Mouse (Mus musculus) heart, embryonic 11.5 days (tissue): ENCODE measurements around the gene Slamf9. TPM values are rescaled to one million over a fixed set of nuclear protein-coding genes. Genes with fewer than 3 reads are reported as not detected.
A peak's percentile ranks its signal among the peaks of the same experiment; 100 is the strongest.

ENCODE experiments used
- ATAC-seq: fragments of 200-750 bp; cut with Nextera tagmentation; replicated peaks from 2 replicates; pipeline ENCODE4 v1.8.0; 2017; ENCODE audit warnings: moderate library complexity; ENCODE audit not compliant: insufficient number of reproducible peaks, low FRiP score, low TSS enrichment
- H3K27ac ChIP-seq: fragments of 300-500 bp; sonication (generic); 2 replicates; pipeline ENCODE4 v1.5.1; 2014; ENCODE audit warnings: mild to moderate bottlenecking, low read depth, low read length
- H3K27me3 ChIP-seq: fragments of 300-500 bp; sonication (generic); 2 replicates; pipeline ENCODE4 v1.6.1; 2014; ENCODE audit warnings: mild to moderate bottlenecking, low read length, mixed read lengths; ENCODE audit not compliant: control insufficient read depth, insufficient read depth
- H3K36me3 ChIP-seq: fragments of 300-500 bp; sonication (generic); 2 replicates; pipeline ENCODE4 v1.6.1; 2014; ENCODE audit warnings: mild to moderate bottlenecking, low read length, moderate library complexity, mixed read lengths; ENCODE audit not compliant: control insufficient read depth, insufficient read depth
- H3K4me1 ChIP-seq: fragments of 300-500 bp; sonication (generic); 2 replicates; pipeline ENCODE4 v1.6.1; 2014; ENCODE audit warnings: low read length; ENCODE audit not compliant: control insufficient read depth, insufficient read depth
- H3K4me2 ChIP-seq: fragments of 300-500 bp; sonication (generic); 2 replicates; pipeline ENCODE4 v1.6.1; 2014; ENCODE audit warnings: mild to moderate bottlenecking, moderate library complexity
- H3K4me3 ChIP-seq: fragments of 300-500 bp; sonication (generic); 2 replicates; pipeline ENCODE4 v1.5.1; 2014; ENCODE audit warnings: low read depth, low read length
- H3K9ac ChIP-seq: fragments of 300-500 bp; sonication (generic); 2 replicates; pipeline ENCODE4 v1.6.1; 2014; ENCODE audit warnings: mild to moderate bottlenecking, low read depth, low read length, moderate library complexity
- H3K9me3 ChIP-seq: fragments of 300-500 bp; sonication (generic); replicated peaks from 2 replicates; pipeline ENCODE4 v1.6.1; 2016; ENCODE audit warnings: low read length; ENCODE audit not compliant: control insufficient read depth
- WGBS: fragments of 180-500 bp; shearing (Covaris S2); extraction: QIAGEN DNeasy Blood & Tissue Kit; methylation state at CpG from one replicate; pipeline ENCODE4 v1.1.7; 2014; ENCODE audit not compliant: insufficient replicate concordance; 5-methylcytosine and 5-hydroxymethylcytosine counted together
- polyA plus RNA-seq: library from polyadenylated mRNA; unstranded; fragments of >200 nt; fragmentation: Nextera tagmentation; extraction: Ambion mirVana; gene quantifications from 2 replicates; pipeline ENCODE4 v1.2.1, GENCODE M21; 2014

The Slamf9 gene
- polyA plus RNA-seq, 1 experiment from 2014 or later = 1.2 TPM

- 31% methylated on average over 4 of the region's 4 CpGs for WGBS
Observed at GRCm38 (mm10) chr1:172455416-172455815, 19.7 kb upstream of the Slamf9 start.

GRCm38 (mm10) chr1:172456001-172456677 is 19.0 kb upstream of the Slamf9 start:
- 50% methylated on average over 7 of the region's 7 CpGs for WGBS
- Histone ChIP-seq H3K27ac (no peak overlapping the region), H3K4me1 (no peaks in the 10 kb centered on the region), H3K9me3 (no peaks in the 10 kb centered on the region), H3K4me3 (no peak overlapping the region), H3K27me3 (no peaks in the 10 kb centered on the region), H3K4me2 (no peak overlapping the region), H3K9ac (no peak overlapping the region), H3K36me3 (no peaks in the 10 kb centered on the region)
- ATAC-seq = 0 out of 2 replicates have a peak, but pooled peaks have one; percentile 26

More at GRCm38 (mm10) chr1:172455416-172455815, 19.7 kb upstream of the Slamf9 start:
- no peaks in the 10 kb centered on the region for H3K36me3 ChIP-seq
- no peak overlapping the region for H3K4me3 ChIP-seq
- H3K9me3 ChIP-seq = no peaks in the 10 kb centered on the region
- H3K4me2 ChIP-seq = no peak overlapping the region
- no peak overlapping the region for H3K27ac ChIP-seq
- ATAC-seq = no peak
- no peaks in the 10 kb centered on the region for H3K4me1 ChIP-seq
- H3K27me3 ChIP-seq = no peaks in the 10 kb centered on the region
- no peak overlapping the region for H3K9ac ChIP-seq

- no peaks in the 10 kb centered on the region for H3K9me3 ChIP-seq
- H3K4me2 ChIP-seq = no peak overlapping the region
- no peaks in the 10 kb centered on the region for H3K36me3 ChIP-seq
- no peak overlapping the region for H3K9ac ChIP-seq
- H3K27me3 ChIP-seq = no peaks in the 10 kb centered on the region
- H3K4me1 ChIP-seq = no peaks in the 10 kb centered on the region
- H3K27ac ChIP-seq = no peak overlapping the region
- H3K4me3 ChIP-seq = no peak overlapping the region
- 86% methylated on average over 3 of the region's 3 CpGs for WGBS
- ATAC-seq = no peak
Observed at GRCm38 (mm10) chr1:172457196-172457595, 18.0 kb upstream of the Slamf9 start.

GRCm38 (mm10) chr1:172458041-172458440 is 17.1 kb upstream of the Slamf9 start:
- no peak overlapping the region for H3K4me2 ChIP-seq
- no peak overlapping the region for H3K4me3 ChIP-seq
- H3K36me3 ChIP-seq = no peaks in the 10 kb centered on the region
- no peaks in the 10 kb centered on the region for H3K27me3 ChIP-seq
- no peaks in the 10 kb centered on the region for H3K9me3 ChIP-seq
- H3K27ac ChIP-seq = no peak overlapping the region
- ATAC-seq = no peak
- H3K4me1 ChIP-seq = no peaks in the 10 kb centered on the region
- H3K9ac ChIP-seq = no peak overlapping the region
- WGBS = 70% methylated on average over 3 of the region's 3 CpGs

GRCm38 (mm10) chr1:172461602-172462001 is 13.6 kb upstream of the Slamf9 start:
- Histone ChIP-seq H3K4me3 (no peak overlapping the region), H3K4me2 (no peak overlapping the region), H3K27ac (no peak overlapping the region), H3K9ac (no peak overlapping the region), H3K4me1 (no peaks in the 10 kb centered on the region), H3K36me3 (no peaks in the 10 kb centered on the region), H3K9me3 (no peaks in the 10 kb centered on the region), H3K27me3 (no peaks in the 10 kb centered on the region)
- ATAC-seq = no peak
- 48% methylated on average over 2 of the region's 2 CpGs for WGBS

GRCm38 (mm10) chr1:172462534-172462933 is 12.6 kb upstream of the Slamf9 start:
- H3K9me3 ChIP-seq = no peaks in the 10 kb centered on the region
- no peak overlapping the region for H3K4me2 ChIP-seq
- no peak for ATAC-seq
- H3K27me3 ChIP-seq = no peaks in the 10 kb centered on the region
- 72% methylated on average over 3 of the region's 3 CpGs for WGBS
- no peak overlapping the region for H3K9ac ChIP-seq
- H3K27ac ChIP-seq = no peak overlapping the region
- no peaks in the 10 kb centered on the region for H3K4me1 ChIP-seq
- H3K36me3 ChIP-seq = no peaks in the 10 kb centered on the region
- H3K4me3 ChIP-seq = no peak overlapping the region

- H3K4me1 ChIP-seq = no peaks in the 10 kb centered on the region
- WGBS = 63% methylated on average over 16 of the region's 16 CpGs
- no peaks in the 10 kb centered on the region for H3K27me3 ChIP-seq
- H3K4me3 ChIP-seq = no peak overlapping the region
- H3K9ac ChIP-seq = no peak overlapping the region
- H3K9me3 ChIP-seq = no peaks in the 10 kb centered on the region
- no peak overlapping the region for H3K4me2 ChIP-seq
- H3K36me3 ChIP-seq = no peaks in the 10 kb centered on the region
- no peak for ATAC-seq
- no peak overlapping the region for H3K27ac ChIP-seq
Observed at GRCm38 (mm10) chr1:172463387-172464333, 11.5 kb upstream of the Slamf9 start.

- WGBS = 81% methylated on average over 11 of the region's 11 CpGs
- Histone ChIP-seq H3K4me1 (peaks cover 3% of the 10 kb centered on the region; the same call in 1 of the 2 replicates), H3K4me2 (no peak overlapping the region), H3K27me3 (no peaks in the 10 kb centered on the region), H3K4me3 (no peak overlapping the region), H3K36me3 (no peaks in the 10 kb centered on the region), H3K9me3 (no peaks in the 10 kb centered on the region), H3K27ac (no peak overlapping the region), H3K9ac (no peak overlapping the region)
- no peak for ATAC-seq
Observed at GRCm38 (mm10) chr1:172468301-172468877, 6.8 kb upstream of the Slamf9 start.
